Mouse (Mus musculus): ENCODE results near the gene Rexo2. TPM values are rescaled to one million over a fixed set of nuclear protein-coding genes. Genes with fewer than 3 reads are reported as not detected.

The Rexo2 gene
- polyA plus RNA-seq, 1 experiment, result 61.1 TPM

DNA sequence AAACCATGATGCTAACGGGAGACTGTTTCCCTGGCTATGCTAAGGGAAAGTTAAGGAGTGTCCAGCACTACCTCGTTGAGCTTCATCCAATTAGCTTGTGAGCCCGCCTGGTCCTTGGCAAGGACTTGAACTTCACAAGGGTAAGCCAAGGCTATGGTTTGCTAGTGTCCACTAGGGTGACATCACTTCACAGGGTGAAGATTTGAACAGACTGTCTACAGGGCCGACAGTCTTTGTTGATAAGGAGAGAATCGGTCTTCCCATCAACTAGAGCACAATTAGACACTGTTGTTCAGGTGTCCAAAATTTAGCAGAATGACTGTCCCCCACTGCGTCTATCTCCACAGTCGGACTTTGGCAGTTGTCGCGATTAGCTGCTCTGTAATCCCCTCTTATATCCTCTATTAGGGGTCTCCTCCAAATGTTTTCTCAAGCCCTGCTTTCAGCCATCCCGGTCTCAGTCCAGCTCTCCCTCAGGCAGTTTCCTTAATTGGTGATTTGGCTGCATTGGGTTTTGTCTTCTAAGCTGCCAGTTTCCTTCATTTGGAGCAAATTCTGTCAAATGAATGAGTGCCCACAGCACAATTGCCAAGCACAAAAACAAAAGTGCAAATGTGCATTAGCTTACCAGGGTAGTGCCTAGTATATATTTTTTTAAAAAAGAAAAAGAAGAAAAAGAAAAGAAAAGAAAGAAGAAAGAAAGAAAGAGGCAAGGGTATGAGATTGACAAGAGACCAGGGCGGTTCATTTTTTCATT, 36.4 kb upstream of the Rexo2 start:
- Histone ChIP-seq H3K4me3 (ENCODE audit: low read depth, low read length) (no peak overlapping the region), H3K9ac (ENCODE audit: low read depth, poor library complexity, severe bottlenecking) (no peak overlapping the region), H3K9me3 (replicated peaks; ENCODE audit: control insufficient read depth, insufficient read depth, low read length, poor library complexity, severe bottlenecking) (no peaks in the 10 kb centered on the region), H3K27ac (ENCODE audit: insufficient read depth, low read length) (no peak overlapping the region), H3K4me1 (ENCODE audit: control insufficient read depth, insufficient read depth, low read length) (no peaks in the 10 kb centered on the region), H3K36me3 (ENCODE audit: control insufficient read depth, insufficient read depth, low read length, poor library complexity, severe bottlenecking) (no peaks in the 10 kb centered on the region), H3K27me3 (ENCODE audit: control insufficient read depth, insufficient read depth, low read length, poor library complexity, severe bottlenecking) (no peaks in the 10 kb centered on the region)
- TF ChIP-seq EP300 (IDR thresholded peaks at IDR 0.05; ENCODE audit: insufficient read depth, low read depth, low read length) (no peak), POLR2A (IDR thresholded peaks at IDR 0.05; ENCODE audit: insufficient read depth, low read length) (no peak), CTCF (IDR thresholded peaks at IDR 0.05; ENCODE audit: low read depth, low read length) (no peak)

DNA sequence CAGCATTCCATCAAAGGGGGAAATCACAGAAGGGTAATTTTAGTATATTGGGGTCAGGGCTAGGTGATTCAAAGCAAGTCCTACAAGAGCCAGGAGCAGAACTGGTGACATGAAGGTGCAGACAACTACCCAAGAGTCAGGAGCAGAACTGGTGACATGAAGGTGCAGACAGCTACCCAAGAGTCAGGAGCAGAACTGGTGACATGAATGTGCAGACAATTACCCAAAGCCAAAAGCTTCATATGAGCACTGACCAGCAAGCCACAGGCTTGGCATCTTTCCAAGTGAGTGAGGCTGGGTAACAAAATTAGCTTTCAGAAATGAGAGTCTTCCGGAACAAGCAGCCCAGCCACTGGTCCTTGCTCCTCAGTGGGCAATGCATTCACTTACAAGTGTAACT, 34.9 kb upstream of the Rexo2 start:
- no peak overlapping the region for H3K27ac ChIP-seq (ENCODE audit: insufficient read depth, low read length)
- TF ChIP-seq EP300 (IDR thresholded peaks at IDR 0.05; ENCODE audit: insufficient read depth, low read depth, low read length) (no peak), CTCF (IDR thresholded peaks at IDR 0.05; ENCODE audit: low read depth, low read length) (no peak), POLR2A (IDR thresholded peaks at IDR 0.05; ENCODE audit: insufficient read depth, low read length) (no peak)
- H3K9me3 ChIP-seq (replicated peaks; ENCODE audit: control insufficient read depth, insufficient read depth, low read length, poor library complexity, severe bottlenecking), result no peaks in the 10 kb centered on the region
- H3K36me3 ChIP-seq (ENCODE audit: control insufficient read depth, insufficient read depth, low read length, poor library complexity, severe bottlenecking), result no peaks in the 10 kb centered on the region
- no peak overlapping the region for H3K9ac ChIP-seq (ENCODE audit: low read depth, poor library complexity, severe bottlenecking)
- H3K4me1 ChIP-seq (ENCODE audit: control insufficient read depth, insufficient read depth, low read length), result no peaks in the 10 kb centered on the region
- no peak overlapping the region for H3K4me3 ChIP-seq (ENCODE audit: low read depth, low read length)
- H3K27me3 ChIP-seq (ENCODE audit: control insufficient read depth, insufficient read depth, low read length, poor library complexity, severe bottlenecking), result no peaks in the 10 kb centered on the region

DNA sequence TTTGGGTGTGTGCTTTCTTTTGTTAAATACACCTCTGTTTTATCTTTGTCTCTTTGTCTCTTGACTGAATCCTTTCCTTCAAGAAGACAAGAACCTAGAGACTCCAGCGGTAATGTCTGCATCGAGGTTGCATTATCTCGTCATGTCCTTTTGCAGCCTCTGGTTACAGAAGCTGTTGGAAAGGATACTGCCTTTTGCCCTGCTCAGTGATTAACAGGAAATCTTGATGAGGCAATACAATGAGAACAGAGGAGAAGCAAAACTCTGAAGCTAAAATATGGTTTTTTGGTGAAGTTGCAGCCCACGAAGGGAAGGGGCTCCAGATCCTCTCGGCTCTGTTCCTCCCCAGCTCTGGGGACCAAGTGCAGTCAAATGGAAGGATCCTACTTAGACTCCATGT, 29.7 kb upstream of the Rexo2 start:
- Histone ChIP-seq H3K9me3 (replicated peaks; ENCODE audit: control insufficient read depth, insufficient read depth, low read length, poor library complexity, severe bottlenecking) (no peaks in the 10 kb centered on the region), H3K9ac (ENCODE audit: low read depth, poor library complexity, severe bottlenecking) (no peak overlapping the region), H3K4me1 (ENCODE audit: control insufficient read depth, insufficient read depth, low read length) (no peaks in the 10 kb centered on the region), H3K27me3 (ENCODE audit: control insufficient read depth, insufficient read depth, low read length, poor library complexity, severe bottlenecking) (no peaks in the 10 kb centered on the region), H3K36me3 (ENCODE audit: control insufficient read depth, insufficient read depth, low read length, poor library complexity, severe bottlenecking) (no peaks in the 10 kb centered on the region), H3K27ac (ENCODE audit: insufficient read depth, low read length) (no peak overlapping the region), H3K4me3 (ENCODE audit: low read depth, low read length) (no peak overlapping the region)
- TF ChIP-seq POLR2A (IDR thresholded peaks at IDR 0.05; ENCODE audit: insufficient read depth, low read length), result no peak
- no peak for TF ChIP-seq EP300 (IDR thresholded peaks at IDR 0.05; ENCODE audit: insufficient read depth, low read depth, low read length)
- no peak for TF ChIP-seq CTCF (IDR thresholded peaks at IDR 0.05; ENCODE audit: low read depth, low read length)

DNA sequence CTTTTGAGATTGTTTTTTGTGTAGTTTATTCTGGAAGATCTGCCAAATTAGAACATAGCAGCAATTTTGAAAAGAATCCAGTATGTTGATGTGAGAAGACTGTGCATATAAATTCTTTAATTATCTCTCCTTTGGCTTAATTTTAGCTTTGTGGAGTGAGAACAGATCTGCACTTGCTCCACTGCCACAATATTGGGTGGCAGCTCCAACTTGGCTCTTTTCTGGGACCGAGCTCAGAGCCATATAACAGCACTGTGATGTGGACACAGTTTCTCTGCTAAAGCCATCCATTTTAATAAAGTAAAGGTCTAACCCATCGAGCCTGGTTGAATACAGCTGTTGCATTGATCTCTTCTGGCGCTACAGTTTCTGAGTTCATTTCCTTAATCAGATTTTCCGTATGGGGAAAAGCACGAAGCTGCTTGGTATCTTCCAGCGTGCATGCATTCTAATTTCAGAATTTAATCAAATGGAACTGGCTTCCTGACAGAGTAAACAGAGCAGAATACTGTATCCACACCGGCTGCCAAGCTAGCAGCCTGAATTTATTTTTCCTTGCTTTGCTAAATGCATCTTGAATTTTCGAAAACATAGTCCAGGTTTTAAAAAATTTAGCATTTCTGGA, 24.4 kb upstream of the Rexo2 start:
- H3K9ac ChIP-seq (ENCODE audit: low read depth, poor library complexity, severe bottlenecking), result no peak overlapping the region
- no peaks in the 10 kb centered on the region for H3K9me3 ChIP-seq (replicated peaks; ENCODE audit: control insufficient read depth, insufficient read depth, low read length, poor library complexity, severe bottlenecking)
- H3K27ac ChIP-seq (ENCODE audit: insufficient read depth, low read length), result no peak overlapping the region
- no peak for TF ChIP-seq EP300 (IDR thresholded peaks at IDR 0.05; ENCODE audit: insufficient read depth, low read depth, low read length)
- TF ChIP-seq CTCF (IDR thresholded peaks at IDR 0.05; ENCODE audit: low read depth, low read length), result no peak
- TF ChIP-seq POLR2A (IDR thresholded peaks at IDR 0.05; ENCODE audit: insufficient read depth, low read length), result no peak
- H3K27me3 ChIP-seq (ENCODE audit: control insufficient read depth, insufficient read depth, low read length, poor library complexity, severe bottlenecking), result no peaks in the 10 kb centered on the region
- no peak overlapping the region for H3K4me3 ChIP-seq (ENCODE audit: low read depth, low read length)
- no peaks in the 10 kb centered on the region for H3K36me3 ChIP-seq (ENCODE audit: control insufficient read depth, insufficient read depth, low read length, poor library complexity, severe bottlenecking)
- H3K4me1 ChIP-seq (ENCODE audit: control insufficient read depth, insufficient read depth, low read length), result no peaks in the 10 kb centered on the region

DNA sequence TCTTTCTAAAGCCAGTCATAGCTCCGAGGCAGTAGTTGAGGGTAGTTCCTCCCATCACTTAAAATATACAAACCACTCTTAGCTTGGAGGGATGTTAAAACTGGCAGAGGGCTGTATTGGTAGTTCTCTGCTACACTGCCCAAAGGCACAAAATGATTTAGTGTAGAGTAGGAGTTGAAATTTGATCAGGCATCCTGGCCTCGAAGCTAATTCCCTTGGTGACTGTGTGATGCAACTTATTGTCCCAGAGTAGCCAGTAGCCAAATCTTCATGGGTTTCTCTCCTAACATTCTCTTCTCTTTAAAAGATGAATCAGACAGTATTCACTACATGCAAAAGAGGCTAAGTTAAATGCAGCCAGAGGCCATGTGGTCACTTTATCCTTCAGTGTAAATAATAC, 22.6 kb upstream of the Rexo2 start:
- Histone ChIP-seq H3K9ac (ENCODE audit: low read depth, poor library complexity, severe bottlenecking) (no peak overlapping the region), H3K36me3 (ENCODE audit: control insufficient read depth, insufficient read depth, low read length, poor library complexity, severe bottlenecking) (no peaks in the 10 kb centered on the region), H3K4me3 (ENCODE audit: low read depth, low read length) (no peak overlapping the region), H3K27me3 (ENCODE audit: control insufficient read depth, insufficient read depth, low read length, poor library complexity, severe bottlenecking) (no peaks in the 10 kb centered on the region), H3K9me3 (replicated peaks; ENCODE audit: control insufficient read depth, insufficient read depth, low read length, poor library complexity, severe bottlenecking) (no peaks in the 10 kb centered on the region), H3K4me1 (ENCODE audit: control insufficient read depth, insufficient read depth, low read length) (no peaks in the 10 kb centered on the region), H3K27ac (ENCODE audit: insufficient read depth, low read length) (no peak overlapping the region)
- TF ChIP-seq POLR2A (IDR thresholded peaks at IDR 0.05; ENCODE audit: insufficient read depth, low read length) (no peak), EP300 (IDR thresholded peaks at IDR 0.05; ENCODE audit: insufficient read depth, low read depth, low read length) (no peak), CTCF (IDR thresholded peaks at IDR 0.05; ENCODE audit: low read depth, low read length) (no peak)

DNA sequence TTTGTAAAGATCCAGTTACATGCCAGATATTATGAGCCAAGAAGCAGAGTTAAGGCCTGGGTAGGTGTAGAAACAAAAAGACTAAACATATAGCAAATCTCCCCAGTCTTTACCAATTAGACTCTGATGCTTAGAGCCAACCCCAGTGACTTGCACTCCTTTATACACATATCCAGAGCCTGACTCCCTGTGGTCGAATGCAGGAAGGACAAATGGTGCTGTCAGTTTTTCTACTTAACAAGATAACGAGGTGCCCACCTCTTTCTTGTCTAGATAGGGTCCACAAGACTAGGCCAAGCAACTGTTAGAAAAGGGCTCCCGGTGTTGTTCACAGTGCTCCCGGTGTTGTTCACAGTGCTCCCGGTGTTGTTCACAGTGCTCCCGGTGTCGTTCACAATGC, 20.8 kb upstream of the Rexo2 start:
- no peaks in the 10 kb centered on the region for H3K9me3 ChIP-seq (replicated peaks; ENCODE audit: control insufficient read depth, insufficient read depth, low read length, poor library complexity, severe bottlenecking)
- TF ChIP-seq POLR2A (IDR thresholded peaks at IDR 0.05; ENCODE audit: insufficient read depth, low read length) (no peak), CTCF (IDR thresholded peaks at IDR 0.05; ENCODE audit: low read depth, low read length) (no peak), EP300 (IDR thresholded peaks at IDR 0.05; ENCODE audit: insufficient read depth, low read depth, low read length) (no peak)
- no peak overlapping the region for H3K4me3 ChIP-seq (ENCODE audit: low read depth, low read length)
- no peaks in the 10 kb centered on the region for H3K36me3 ChIP-seq (ENCODE audit: control insufficient read depth, insufficient read depth, low read length, poor library complexity, severe bottlenecking)
- H3K9ac ChIP-seq (ENCODE audit: low read depth, poor library complexity, severe bottlenecking), result no peak overlapping the region
- H3K27me3 ChIP-seq (ENCODE audit: control insufficient read depth, insufficient read depth, low read length, poor library complexity, severe bottlenecking), result no peaks in the 10 kb centered on the region
- no peak overlapping the region for H3K27ac ChIP-seq (ENCODE audit: insufficient read depth, low read length)
- no peaks in the 10 kb centered on the region for H3K4me1 ChIP-seq (ENCODE audit: control insufficient read depth, insufficient read depth, low read length)

All from ES-Bruce4 (cell line).